Mouse (Mus musculus): ENCODE measurements around the gene Amt. TPM values are rescaled to one million over a fixed set of nuclear protein-coding genes. Genes with fewer than 3 reads are reported as not detected.
"Not testable (repeated sequence)": the region's sequence is repeated elsewhere in the genome, so short reads cannot be mapped to it uniquely, and the experiment has no call there.

Amt gene
- total RNA-seq, 1 experiment from 2014 or later: 0.57 TPM

GRCm38 (mm10) chr9:108278697-108279450, 17.8 kb upstream of the Amt start:
- ATAC-seq (replicated peaks; ENCODE audit: insufficient number of reproducible peaks, low FRiP score, low TSS enrichment, poor library complexity, severe bottlenecking): peak; percentile 56; the same call in 1 of the 2 replicates

- no peak for ATAC-seq (replicated peaks; ENCODE audit: insufficient number of reproducible peaks, low FRiP score, low TSS enrichment, poor library complexity, severe bottlenecking)
Measured at GRCm38 (mm10) chr9:108280071-108280828, 16.4 kb upstream of the Amt start.

- ATAC-seq (replicated peaks; ENCODE audit: insufficient number of reproducible peaks, low FRiP score, low TSS enrichment, poor library complexity, severe bottlenecking): peak; percentile 98
Measured at GRCm38 (mm10) chr9:108284410-108284809, 12.2 kb upstream of the Amt start.

GRCm38 (mm10) chr9:108287526-108288238, 9.0 kb upstream of the Amt start:
- not testable (repeated sequence) for ATAC-seq (replicated peaks; ENCODE audit: insufficient number of reproducible peaks, low FRiP score, low TSS enrichment, poor library complexity, severe bottlenecking)

- ATAC-seq (replicated peaks; ENCODE audit: insufficient number of reproducible peaks, low FRiP score, low TSS enrichment, poor library complexity, severe bottlenecking): no peak
Measured at GRCm38 (mm10) chr9:108289347-108289746, 7.3 kb upstream of the Amt start.

- ATAC-seq (replicated peaks; ENCODE audit: insufficient number of reproducible peaks, low FRiP score, low TSS enrichment, poor library complexity, severe bottlenecking): peak; percentile 100
Measured at GRCm38 (mm10) chr9:108290016-108290750, 6.5 kb upstream of the Amt start, which contains the start of gene Nicn1. TSS of gene Nicn1 (plus strand) at chr9:108290429.

GRCm38 (mm10) chr9:108290773-108291172, 5.9 kb upstream of the Amt start:
- ATAC-seq (replicated peaks; ENCODE audit: insufficient number of reproducible peaks, low FRiP score, low TSS enrichment, poor library complexity, severe bottlenecking): no peak

GRCm38 (mm10) chr9:108301853-108302252, 5.2 kb downstream of the Amt start:
- ATAC-seq (replicated peaks; ENCODE audit: insufficient number of reproducible peaks, low FRiP score, low TSS enrichment, poor library complexity, severe bottlenecking): no peak

- ATAC-seq (replicated peaks; ENCODE audit: insufficient number of reproducible peaks, low FRiP score, low TSS enrichment, poor library complexity, severe bottlenecking): no peak
Measured at GRCm38 (mm10) chr9:108304716-108305115, 8.1 kb downstream of the Amt start.

- ATAC-seq (replicated peaks; ENCODE audit: insufficient number of reproducible peaks, low FRiP score, low TSS enrichment, poor library complexity, severe bottlenecking): 0 out of 2 replicates have a peak, but pooled peaks have one; percentile 1
Measured at GRCm38 (mm10) chr9:108305170-108305569, 8.5 kb downstream of the Amt start.

- peak; percentile 85 for ATAC-seq (replicated peaks; ENCODE audit: insufficient number of reproducible peaks, low FRiP score, low TSS enrichment, poor library complexity, severe bottlenecking)
Measured at GRCm38 (mm10) chr9:108305629-108306520, 9.2 kb downstream of the Amt start, which contains the start of the genes Rhoa and Tcta. TSS of gene Rhoa (plus strand) at chr9:108306129. TSS of gene Tcta (minus strand) at chr9:108306160.

GRCm38 (mm10) chr9:108306571-108306980, 9.9 kb downstream of the Amt start:
- peak; percentile 38; the same call in 1 of the 2 replicates for ATAC-seq (replicated peaks; ENCODE audit: insufficient number of reproducible peaks, low FRiP score, low TSS enrichment, poor library complexity, severe bottlenecking)

- ATAC-seq (replicated peaks; ENCODE audit: insufficient number of reproducible peaks, low FRiP score, low TSS enrichment, poor library complexity, severe bottlenecking): no peak
Measured at GRCm38 (mm10) chr9:108307021-108307807, 10.6 kb downstream of the Amt start.

- ATAC-seq (replicated peaks; ENCODE audit: insufficient number of reproducible peaks, low FRiP score, low TSS enrichment, poor library complexity, severe bottlenecking): no peak
Measured at GRCm38 (mm10) chr9:108308141-108308540, 11.5 kb downstream of the Amt start.

- ATAC-seq (replicated peaks; ENCODE audit: insufficient number of reproducible peaks, low FRiP score, low TSS enrichment, poor library complexity, severe bottlenecking): peak; percentile 66; the same call in 1 of the 2 replicates
Measured at GRCm38 (mm10) chr9:108317572-108317971, 20.9 kb downstream of the Amt start.

- no peak for ATAC-seq (replicated peaks; ENCODE audit: insufficient number of reproducible peaks, low FRiP score, low TSS enrichment, poor library complexity, severe bottlenecking)
Measured at GRCm38 (mm10) chr9:108318462-108318861, 21.8 kb downstream of the Amt start.

GRCm38 (mm10) chr9:108322054-108322453, 25.4 kb downstream of the Amt start:
- ATAC-seq (replicated peaks; ENCODE audit: insufficient number of reproducible peaks, low FRiP score, low TSS enrichment, poor library complexity, severe bottlenecking): not testable (repeated sequence)
